Mouse (Mus musculus): ENCODE measurements around the gene Nmnat3.

- TF ChIP-seq CTCF (IDR thresholded peaks at IDR 0.05; ENCODE audit: low read depth) (no peak), EP300 (optimal IDR thresholded peaks at IDR 0.05) (no peak)
Observed at GRCm38 (mm10) chr9:98350318-98351144, 63.3 kb downstream of the Nmnat3 start.

All from stomach, postnatal 0 days (tissue).